Mouse (Mus musculus) activated CD4-positive, CD25-positive, alpha-beta regulatory T cell, adult 4 months (primary cell): Measurements from ENCODE around the gene Hnrnpl. TPM values are rescaled to one million over a fixed set of nuclear protein-coding genes. Genes with fewer than 3 reads are reported as not detected.

Experiments used
- ATAC-seq: one replicate; pipeline ENCODE4 v1.8.0; 2017
- polyA plus RNA-seq, 2 experiments: library from polyadenylated mRNA; unstranded; fragments of 100-300 nt; shearing (Covaris generic); gene quantifications; one replicate each; pipeline ENCODE4 v1.2.1; 2017

Hnrnpl gene
- 100 to 1,000 TPM; 153 to 344 TPM for polyA plus RNA-seq

GRCm38 (mm10) chr7:28808221-28808941 is at the start of gene Hnrnpl:
Hnrnpl (plus strand) TSS chr7:28808541.
- peak; percentile 12 for ATAC-seq

GRCm38 (mm10) chr7:28758623-28759022 is 49.7 kb upstream of the Hnrnpl start:
- no peak for ATAC-seq

- no peak for ATAC-seq
Observed at GRCm38 (mm10) chr7:28761907-28762306, 46.4 kb upstream of the Hnrnpl start.

GRCm38 (mm10) chr7:28765211-28765610 is 43.1 kb upstream of the Hnrnpl start:
- no peak for ATAC-seq

- peak; percentile 96 for ATAC-seq
Observed at GRCm38 (mm10) chr7:28766173-28766879, 42.0 kb upstream of the Hnrnpl start, which contains the start of gene Sirt2. Sirt2 (plus strand) TSS chr7:28766735.

- no peak for ATAC-seq
Observed at GRCm38 (mm10) chr7:28766910-28767309, 41.4 kb upstream of the Hnrnpl start.

GRCm38 (mm10) chr7:28767462-28767965 is 40.8 kb upstream of the Hnrnpl start, which contains the start of gene Nfkbib:
Nfkbib (minus strand) TSS chr7:28767512.
- no peak for ATAC-seq

- ATAC-seq: no peak
Observed at GRCm38 (mm10) chr7:28769414-28769958, 38.9 kb upstream of the Hnrnpl start.

- no peak for ATAC-seq
Observed at GRCm38 (mm10) chr7:28770309-28770708, 38.0 kb upstream of the Hnrnpl start.

- ATAC-seq: no peak
Observed at GRCm38 (mm10) chr7:28771867-28772266, 36.5 kb upstream of the Hnrnpl start.

- no peak for ATAC-seq
Observed at GRCm38 (mm10) chr7:28773163-28773562, 35.2 kb upstream of the Hnrnpl start.

GRCm38 (mm10) chr7:28774164-28774563 is 34.2 kb upstream of the Hnrnpl start:
- no peak for ATAC-seq

GRCm38 (mm10) chr7:28775129-28775528 is 33.2 kb upstream of the Hnrnpl start:
- no peak for ATAC-seq

- no peak for ATAC-seq
Observed at GRCm38 (mm10) chr7:28778825-28779224, 29.5 kb upstream of the Hnrnpl start.

- ATAC-seq: peak; percentile 21
Observed at GRCm38 (mm10) chr7:28780067-28780658, 28.2 kb upstream of the Hnrnpl start.

- peak; percentile 55 for ATAC-seq
Observed at GRCm38 (mm10) chr7:28780857-28781256, 27.5 kb upstream of the Hnrnpl start.

GRCm38 (mm10) chr7:28781261-28781663 is 27.1 kb upstream of the Hnrnpl start:
- peak; percentile 92 for ATAC-seq

GRCm38 (mm10) chr7:28785161-28785560 is 23.2 kb upstream of the Hnrnpl start:
- ATAC-seq: no peak

GRCm38 (mm10) chr7:28787884-28788283 is 20.5 kb upstream of the Hnrnpl start:
- no peak for ATAC-seq

GRCm38 (mm10) chr7:28788307-28789195 is 19.8 kb upstream of the Hnrnpl start, which contains the start of gene Rinl:
Rinl (plus strand) TSS chr7:28788969.
- peak; percentile 71 for ATAC-seq

GRCm38 (mm10) chr7:28789235-28789634 is 19.1 kb upstream of the Hnrnpl start:
- no peak for ATAC-seq
